Mouse (Mus musculus) thymus, adult 2 months (tissue): Measurements from ENCODE around the gene Ppp3ca. TPM values are rescaled to one million over a fixed set of nuclear protein-coding genes. Genes with fewer than 3 reads are reported as not detected.

Experiments used
- DNase-seq: peaks from one replicate; pipeline ENCODE4 v3.0.0; 2021
- H3K27ac ChIP-seq: fragments of 200-500 bp; 2 replicates; pipeline ENCODE4 v1.5.1; 2012; ENCODE audit warnings: low read length, control low read depth; ENCODE audit not compliant: control insufficient read depth, insufficient read depth
- H3K27me3 ChIP-seq: fragments of 200-500 bp; 2 replicates; pipeline ENCODE4 v1.6.1; 2012; ENCODE audit warnings: mild to moderate bottlenecking, low read length, moderate library complexity, mixed read lengths; ENCODE audit not compliant: control insufficient read depth, insufficient read depth
- H3K36me3 ChIP-seq: fragments of 200-500 bp; 2 replicates; pipeline ENCODE4 v1.6.1; 2012; ENCODE audit warnings: mild to moderate bottlenecking, low read length, moderate library complexity; ENCODE audit not compliant: control insufficient read depth, insufficient read depth
- H3K4me1 ChIP-seq: fragments of 200-500 bp; replicated peaks from 2 replicates; pipeline ENCODE4 v1.6.1; 2012; ENCODE audit warnings: low read length; ENCODE audit not compliant: control insufficient read depth, insufficient read depth
- H3K4me3 ChIP-seq: fragments of 200-500 bp; 2 replicates; pipeline ENCODE4 v1.5.1; 2012; ENCODE audit warnings: mild to moderate bottlenecking, low read length, control low read depth, moderate library complexity; ENCODE audit not compliant: control insufficient read depth, insufficient read depth
- CTCF ChIP-seq: fragments of 200-500 bp; IDR thresholded peaks from 2 replicates; pipeline ENCODE4 v1.5.1; 2012; ENCODE audit warnings: mild to moderate bottlenecking, control low read depth, low read length, moderate library complexity, borderline replicate concordance; ENCODE audit not compliant: control insufficient read depth, poor library complexity, insufficient read depth; ENCODE audit errors: extremely low read depth
- POLR2A ChIP-seq: fragments of 200-500 bp; IDR thresholded peaks from 2 replicates; pipeline ENCODE4 v1.6.1; 2012; ENCODE audit warnings: mild to moderate bottlenecking, low read length, control low read depth, moderate library complexity; ENCODE audit not compliant: control insufficient read depth, poor library complexity, insufficient read depth; ENCODE audit errors: extremely low read depth
- WGBS: fragments of 180-500 bp; shearing (Covaris S2); methylation state at CpG from one replicate; pipeline ENCODE4 v1.1.7; 2018; 5-methylcytosine and 5-hydroxymethylcytosine counted together
- polyA plus RNA-seq: library from polyadenylated mRNA; depleted of rRNA; stranded (reverse); fragments of >200 nt; gene quantifications from 2 replicates; pipeline ENCODE4 v1.2.3, GENCODE M21; 2012

Ppp3ca gene
- polyA plus RNA-seq, 1 experiment: 5.6 TPM

- no peaks in the 10 kb centered on the region for H3K27me3 ChIP-seq
- H3K27ac ChIP-seq: no peak overlapping the region
- H3K4me3 ChIP-seq: no peak overlapping the region
- no peak for DNase-seq
- no peak for TF ChIP-seq CTCF
- TF ChIP-seq POLR2A: no peak
- no peaks in the 10 kb centered on the region for H3K4me1 ChIP-seq
- no peaks in the 10 kb centered on the region for H3K36me3 ChIP-seq
- 89% methylated on average over 4 of the region's 4 CpGs for WGBS
These were observed 136.0 kb downstream of the Ppp3ca start for GRCm38 (mm10) chr3:136805897-136806296.

GRCm38 (mm10) chr3:136810271-136810670 lies 140.3 kb downstream of the Ppp3ca start:
- TF ChIP-seq POLR2A (no peak), CTCF (no peak)
- no peaks in the 10 kb centered on the region for H3K36me3 ChIP-seq
- 90% methylated on average over 3 of the region's 3 CpGs for WGBS
- no peak for DNase-seq
- no peaks in the 10 kb centered on the region for H3K27me3 ChIP-seq
- H3K4me3 ChIP-seq: no peak overlapping the region
- no peaks in the 10 kb centered on the region for H3K4me1 ChIP-seq
- no peak overlapping the region for H3K27ac ChIP-seq

DNA sequence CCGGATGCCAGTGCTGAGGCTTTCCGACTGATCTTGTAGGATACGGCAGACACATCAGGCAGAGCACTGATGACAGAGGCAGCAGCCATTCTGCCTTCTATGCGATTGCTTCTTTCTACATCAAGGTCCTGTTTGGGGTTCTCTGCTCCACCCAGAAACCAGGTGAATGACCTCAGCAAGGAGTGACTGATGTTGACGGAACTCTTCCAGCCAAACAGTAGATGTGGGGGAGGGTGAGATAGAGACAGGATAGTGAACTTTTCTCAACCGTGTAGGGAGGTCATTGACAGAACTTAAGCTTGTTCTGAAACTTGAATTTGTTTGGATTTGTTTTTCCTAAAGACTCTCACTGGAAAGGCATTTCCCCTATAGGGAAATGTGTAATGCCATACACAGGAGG lies 142.2 kb downstream of the Ppp3ca start:
- 97% methylated on average over 6 of the region's 6 CpGs for WGBS
- DNase-seq: no peak
- no peaks in the 10 kb centered on the region for H3K36me3 ChIP-seq
- H3K4me1 ChIP-seq: no peaks in the 10 kb centered on the region
- H3K27me3 ChIP-seq: no peaks in the 10 kb centered on the region
- TF ChIP-seq POLR2A: no peak
- no peak for TF ChIP-seq CTCF
- H3K4me3 ChIP-seq: no peak overlapping the region
- no peak overlapping the region for H3K27ac ChIP-seq

- 91% methylated on average over 2 of the region's 2 CpGs for WGBS
- no peaks in the 10 kb centered on the region for H3K4me1 ChIP-seq
- H3K27me3 ChIP-seq: no peaks in the 10 kb centered on the region
- no peak for DNase-seq
- no peak overlapping the region for H3K27ac ChIP-seq
- TF ChIP-seq CTCF (no peak), POLR2A (no peak)
- no peaks in the 10 kb centered on the region for H3K36me3 ChIP-seq
- H3K4me3 ChIP-seq: no peak overlapping the region
These were observed 142.9 kb downstream of the Ppp3ca start for GRCm38 (mm10) chr3:136812791-136813190.

GRCm38 (mm10) chr3:136813886-136814285 lies 144.0 kb downstream of the Ppp3ca start:
- no peaks in the 10 kb centered on the region for H3K4me1 ChIP-seq
- no peak for TF ChIP-seq POLR2A
- no peak for TF ChIP-seq CTCF
- WGBS: 90% methylated on average over 2 of the region's 2 CpGs
- no peak for DNase-seq
- no peaks in the 10 kb centered on the region for H3K27me3 ChIP-seq
- H3K4me3 ChIP-seq: no peak overlapping the region
- H3K36me3 ChIP-seq: no peaks in the 10 kb centered on the region
- no peak overlapping the region for H3K27ac ChIP-seq

DNA sequence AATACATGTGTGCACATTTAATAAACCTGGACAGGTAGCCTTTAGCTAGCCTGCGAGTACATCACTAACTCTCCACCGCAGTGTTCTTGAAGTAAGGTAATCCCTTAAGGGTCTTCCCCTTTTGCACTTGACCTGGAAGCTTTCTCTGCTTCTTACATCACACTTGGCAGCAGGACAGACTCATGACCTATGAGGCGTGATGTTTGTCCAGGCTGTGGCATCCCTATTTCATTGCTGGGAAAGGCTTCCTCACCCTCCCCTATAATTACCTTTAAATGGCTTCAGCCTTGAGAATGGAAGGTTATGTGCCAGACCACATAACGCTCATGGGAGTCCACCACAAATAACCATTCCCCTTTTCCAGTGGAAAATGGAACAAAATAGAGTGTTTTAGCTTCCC lies 145.0 kb downstream of the Ppp3ca start:
- H3K36me3 ChIP-seq: no peaks in the 10 kb centered on the region
- H3K4me3 ChIP-seq: no peak overlapping the region
- DNase-seq: no peak
- no peak overlapping the region for H3K27ac ChIP-seq
- TF ChIP-seq CTCF (no peak), POLR2A (no peak)
- 91% methylated on average over 4 of the region's 4 CpGs for WGBS
- H3K27me3 ChIP-seq: no peaks in the 10 kb centered on the region
- no peaks in the 10 kb centered on the region for H3K4me1 ChIP-seq

DNA sequence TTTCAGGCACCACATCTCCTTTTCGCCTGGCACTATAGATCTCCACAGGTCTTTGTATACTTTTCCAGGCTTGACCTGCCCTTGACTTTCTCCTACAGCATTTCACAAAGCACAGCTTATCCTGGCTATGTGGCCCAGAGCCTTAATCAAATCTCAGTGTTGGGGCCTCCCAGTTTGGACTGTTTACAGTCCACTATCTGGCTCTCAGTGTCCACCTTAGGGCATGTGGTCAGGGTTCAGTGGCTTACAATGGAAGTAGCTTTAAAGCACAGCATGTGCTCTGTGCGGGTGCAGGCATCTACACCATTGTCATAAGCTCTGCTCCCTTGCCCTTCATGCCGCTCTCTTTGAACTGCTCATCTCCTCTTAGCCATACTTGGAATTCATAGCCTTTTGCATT lies 146.4 kb downstream of the Ppp3ca start:
- TF ChIP-seq CTCF: no peak
- TF ChIP-seq POLR2A: no peak
- H3K27ac ChIP-seq: no peak overlapping the region
- no peaks in the 10 kb centered on the region for H3K4me1 ChIP-seq
- DNase-seq: no peak
- WGBS: 98% methylated on average over 3 of the region's 3 CpGs
- H3K36me3 ChIP-seq: no peaks in the 10 kb centered on the region
- no peaks in the 10 kb centered on the region for H3K27me3 ChIP-seq
- H3K4me3 ChIP-seq: no peak overlapping the region
